Mouse (Mus musculus): ENCODE data around the gene Zscan4f.
"Not testable (repeated sequence)": the region's sequence is repeated elsewhere in the genome, so short reads cannot be mapped to it uniquely, and the experiment has no call there.

Zscan4f gene

GRCm38 (mm10) chr7:11397615-11398014 lies at the start of gene Zscan4f:
TSS of gene Zscan4f (plus strand) at chr7:11397915.
- not testable (repeated sequence) for DNase-seq

DNA sequence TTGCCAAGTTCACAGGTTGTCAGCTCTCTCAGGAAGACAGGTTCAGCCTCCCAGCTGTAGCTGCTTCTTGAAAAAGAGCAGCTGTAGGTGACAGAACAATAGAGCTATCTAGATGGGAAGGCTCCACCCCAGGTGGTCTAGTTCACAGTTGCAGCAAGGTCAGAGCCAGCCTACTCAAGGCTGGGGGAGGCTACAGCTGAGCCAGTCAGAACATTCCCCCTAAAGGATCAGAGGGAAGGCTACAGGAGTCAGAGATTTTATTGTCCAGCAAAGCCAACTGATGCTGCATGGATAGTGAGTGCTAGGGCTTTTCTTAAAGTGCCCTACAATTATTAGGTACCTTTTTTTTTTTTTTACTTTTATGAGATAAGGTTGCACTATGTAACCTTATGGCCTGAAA lies 13.1 kb upstream of the Zscan4f start:
- not testable (repeated sequence) for DNase-seq
